Mouse (Mus musculus): Measurements from ENCODE around the gene N4bp2l2.

DNA sequence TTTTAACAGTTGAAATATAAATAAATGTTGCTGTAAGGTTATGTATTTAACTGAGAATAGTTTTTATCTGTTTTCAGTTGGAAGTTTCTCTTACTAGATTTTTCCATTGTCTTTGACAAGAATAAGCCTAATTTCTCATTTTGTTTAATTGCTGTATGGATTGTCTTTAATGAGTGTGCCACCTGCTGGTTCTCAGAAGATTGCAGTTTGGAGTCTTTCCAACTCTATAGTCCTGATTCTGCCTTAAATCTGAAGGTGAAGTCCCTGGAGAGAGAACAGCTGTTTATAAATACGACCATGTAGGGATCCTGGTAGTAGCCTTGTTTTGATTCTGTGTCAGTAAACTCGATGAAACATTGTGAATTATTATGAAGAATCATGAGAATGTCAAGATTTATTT lies 36.7 kb upstream of the N4bp2l2 start:
- TF ChIP-seq POLR2A (IDR thresholded peaks at IDR 0.05; ENCODE audit: insufficient read depth, low read depth, low read length) (no peak), EP300 (IDR thresholded peaks at IDR 0.05; ENCODE audit: insufficient read depth, low read depth, low read length) (no peak)

Data from heart, adult 2 months (tissue).